Mouse (Mus musculus): ENCODE data around the gene Ahnak. TPM values are rescaled to one million over a fixed set of nuclear protein-coding genes. Genes with fewer than 3 reads are reported as not detected.
"Not testable (repeated sequence)": the region's sequence is repeated elsewhere in the genome, so short reads cannot be mapped to it uniquely, and the experiment has no call there.

Gene Ahnak
- total RNA-seq, 1 experiment from 2014 or later = 193 TPM

DNA sequence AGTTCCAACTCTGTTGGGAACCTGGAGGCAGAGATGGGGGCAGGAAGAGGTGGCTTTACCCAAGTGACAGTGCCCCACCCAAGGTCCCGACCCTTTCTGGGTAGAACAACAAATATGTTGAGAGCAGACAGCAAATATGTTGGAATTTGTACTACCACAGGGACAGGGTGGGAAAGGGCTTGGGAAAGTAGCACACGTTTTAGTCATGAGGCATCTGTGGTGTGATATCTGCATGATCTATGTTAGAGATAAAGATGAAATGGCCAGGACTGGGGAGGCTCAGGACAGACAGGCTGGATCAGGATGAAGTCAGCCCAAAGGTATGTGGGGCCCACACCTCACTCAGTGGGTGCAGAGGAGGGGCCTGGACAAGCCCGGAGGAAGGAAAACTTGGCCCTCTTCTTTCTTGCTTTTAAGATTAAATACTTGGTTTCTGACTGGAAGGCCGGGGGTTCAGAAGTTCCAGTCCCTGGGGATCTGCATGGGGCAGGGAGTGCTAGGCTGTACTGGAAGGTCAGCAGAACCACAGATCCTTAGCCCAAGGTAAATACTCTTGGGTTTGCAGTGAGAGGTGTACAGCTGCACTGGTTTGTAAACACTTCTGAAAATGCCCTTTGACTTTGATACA lies 117.8 kb downstream of the Ahnak start:
- ATAC-seq (ENCODE audit: extremely low read depth, insufficient number of reproducible peaks, low FRiP score, poor library complexity, severe bottlenecking) = no peak

GRCm38 (mm10) chr19:9107379-9107755 lies 118.3 kb downstream of the Ahnak start:
- no peak for ATAC-seq (ENCODE audit: extremely low read depth, insufficient number of reproducible peaks, low FRiP score, poor library complexity, severe bottlenecking)

- ATAC-seq (ENCODE audit: extremely low read depth, insufficient number of reproducible peaks, low FRiP score, poor library complexity, severe bottlenecking) = no peak
These were observed 119.5 kb downstream of the Ahnak start for GRCm38 (mm10) chr19:9108536-9108935.

- peak; percentile 85 for ATAC-seq (ENCODE audit: extremely low read depth, insufficient number of reproducible peaks, low FRiP score, poor library complexity, severe bottlenecking)
These were observed 121.2 kb downstream of the Ahnak start for GRCm38 (mm10) chr19:9110182-9110869.

DNA sequence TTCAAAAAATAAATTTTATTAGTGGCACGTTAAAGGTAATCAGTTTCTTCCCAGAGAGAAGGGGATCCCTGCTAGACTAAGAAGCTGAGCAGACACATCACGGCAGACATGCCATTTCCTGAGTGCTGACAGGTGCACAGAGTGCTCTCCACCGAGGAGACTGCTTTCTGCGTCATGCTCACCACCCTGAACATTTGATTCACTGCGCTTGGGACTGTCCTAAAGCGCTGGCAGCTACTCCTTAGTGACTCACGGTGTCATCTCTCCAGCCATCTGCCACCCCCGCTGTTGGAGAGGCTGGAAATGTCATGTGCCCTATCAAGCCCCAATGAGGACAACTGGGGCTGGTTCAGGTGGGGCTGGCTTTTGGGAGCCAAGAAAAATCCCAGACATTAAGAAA lies 123.0 kb downstream of the Ahnak start:
- ATAC-seq (ENCODE audit: extremely low read depth, insufficient number of reproducible peaks, low FRiP score, poor library complexity, severe bottlenecking) = no peak

GRCm38 (mm10) chr19:9116268-9116667 lies 127.2 kb downstream of the Ahnak start:
- no peak for ATAC-seq (ENCODE audit: extremely low read depth, insufficient number of reproducible peaks, low FRiP score, poor library complexity, severe bottlenecking)

GRCm38 (mm10) chr19:9117275-9117674 lies 128.2 kb downstream of the Ahnak start:
- no peak for ATAC-seq (ENCODE audit: extremely low read depth, insufficient number of reproducible peaks, low FRiP score, poor library complexity, severe bottlenecking)

GRCm38 (mm10) chr19:9119655-9120425 lies 130.8 kb downstream of the Ahnak start:
- no peak for ATAC-seq (ENCODE audit: extremely low read depth, insufficient number of reproducible peaks, low FRiP score, poor library complexity, severe bottlenecking)

- no peak for ATAC-seq (ENCODE audit: extremely low read depth, insufficient number of reproducible peaks, low FRiP score, poor library complexity, severe bottlenecking)
These were observed 133.3 kb downstream of the Ahnak start for GRCm38 (mm10) chr19:9122390-9122789.

DNA sequence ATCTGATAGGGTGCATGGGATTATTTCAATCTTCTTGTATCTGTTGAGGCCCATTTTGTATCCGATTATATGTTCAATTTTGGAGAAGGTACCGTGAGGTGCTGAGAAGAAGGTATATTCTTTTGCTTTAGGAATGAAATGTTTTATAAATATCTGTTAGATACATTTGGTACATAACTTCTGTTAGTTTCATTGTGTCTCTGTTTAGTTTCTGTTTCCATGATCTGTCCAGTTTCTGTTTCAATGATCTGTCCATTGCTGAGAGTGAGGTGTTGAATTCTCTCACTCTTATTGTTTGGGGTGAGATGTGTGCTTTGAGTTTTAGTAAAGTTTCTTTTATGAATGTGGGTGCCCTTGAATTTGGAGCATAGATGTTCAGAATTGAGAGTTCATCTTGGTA lies 134.9 kb downstream of the Ahnak start:
- ATAC-seq (ENCODE audit: extremely low read depth, insufficient number of reproducible peaks, low FRiP score, poor library complexity, severe bottlenecking) = not testable (repeated sequence)

Other genes with a start within 250 kb of the Ahnak start
- gene 1700092M07Rik, start 248.6 kb upstream of the Ahnak start, total RNA-seq (2017) = 7.2 TPM in 1 of 2 replicates, not detected in the other
- gene Stx5a, start 247.9 kb upstream of the Ahnak start, total RNA-seq (2017) = 144 and 149 TPM in 2 replicates
- gene Nxf1, start 232.2 kb upstream of the Ahnak start, total RNA-seq (2017) = 183 and 187 TPM in 2 replicates
- gene Tmem223, start 218.3 kb upstream of the Ahnak start, total RNA-seq (2017) = 15.5 and 16.6 TPM in 2 replicates
- 80.4 and 111 TPM in 2 replicates for gene Tmem179b, start 214.8 kb upstream of the Ahnak start, total RNA-seq (2017)
- 9.2 and 11.6 TPM in 2 replicates for gene Taf6l, start 202.9 kb upstream of the Ahnak start, total RNA-seq (2017)
- gene Polr2g, start 190.7 kb upstream of the Ahnak start, total RNA-seq (2017) = 30.0 and 32.5 TPM in 2 replicates
- gene Zbtb3, start 186.7 kb upstream of the Ahnak start, total RNA-seq (2017) = 2.5 and 4.2 TPM in 2 replicates
- 46.0 and 48.2 TPM in 2 replicates for gene Ttc9c, start 170.0 kb upstream of the Ahnak start, total RNA-seq (2017)
- gene Hnrnpul2, start 169.3 kb upstream of the Ahnak start, total RNA-seq (2017) = 110 and 115 TPM in 2 replicates
- gene AC129217.1, start 159.5 kb upstream of the Ahnak start, total RNA-seq (2017) = 33.6 and 50.5 TPM in 2 replicates
- gene Bscl2, start 151.8 kb upstream of the Ahnak start, total RNA-seq (2017) = 15.8 and 22.6 TPM in 2 replicates
- 0.23 and 0.25 TPM in 2 replicates for gene Gng3, start 150.1 kb upstream of the Ahnak start, total RNA-seq (2017)
- not detected in 2 replicates for gene Lrrn4cl, start 138.5 kb upstream of the Ahnak start, total RNA-seq (2017)
- gene Ubxn1, start 117.8 kb upstream of the Ahnak start, total RNA-seq (2017) = 167 TPM in 2 replicates
- 38.4 and 59.9 TPM in 2 replicates for gene Uqcc3, start 108.4 kb upstream of the Ahnak start, total RNA-seq (2017)
- 13.4 and 31.1 TPM in 2 replicates for gene Lbhd1, start 105.6 kb upstream of the Ahnak start, total RNA-seq (2017)
- gene Gm49403, start 105.4 kb upstream of the Ahnak start, total RNA-seq (2017) = not detected in 2 replicates
- 57.6 and 75.0 TPM in 2 replicates for gene 1810009A15Rik, start 100.4 kb upstream of the Ahnak start, total RNA-seq (2017)
- gene Gm49416, start 100.4 kb upstream of the Ahnak start, total RNA-seq (2017) = not detected in 2 replicates
- gene Ints5, start 96.3 kb upstream of the Ahnak start, total RNA-seq (2017) = 9.0 and 9.2 TPM in 2 replicates
- 62.1 and 69.2 TPM in 2 replicates for gene Ganab, start 91.2 kb upstream of the Ahnak start, total RNA-seq (2017)
- gene B3gat3, start 68.9 kb upstream of the Ahnak start, total RNA-seq (2017) = 46.6 and 47.5 TPM in 2 replicates
- gene Rom1, start 59.9 kb upstream of the Ahnak start, total RNA-seq (2017) = 2.6 and 3.1 TPM in 2 replicates
- 75.3 and 92.8 TPM in 2 replicates for gene Eml3, start 59.7 kb upstream of the Ahnak start, total RNA-seq (2017)
- gene Mta2, start 47.4 kb upstream of the Ahnak start, total RNA-seq (2017) = 165 and 169 TPM in 2 replicates
- gene Tut1, start 35.4 kb upstream of the Ahnak start, total RNA-seq (2017) = 25.9 and 29.6 TPM in 2 replicates
- gene Eef1g, start 22.2 kb upstream of the Ahnak start, total RNA-seq (2017) = 345 and 391 TPM in 2 replicates
- gene Scgb1a1, start 98.7 kb downstream of the Ahnak start, total RNA-seq (2017) = not detected in 2 replicates
- 6.9 and 8.3 TPM in 2 replicates for gene Asrgl1, start 146.4 kb downstream of the Ahnak start, total RNA-seq (2017)

Measured in neutrophil, adult 5-6 weeks (primary cell).